Mouse (Mus musculus): ENCODE data around the gene Dkk2.

- no peak for TF ChIP-seq CTCF (IDR thresholded peaks at IDR 0.05; ENCODE audit: borderline replicate concordance, extremely low read depth, insufficient read depth, insufficient read length)
- TF ChIP-seq POLR2A (IDR thresholded peaks at IDR 0.05; ENCODE audit: borderline replicate concordance, extremely low read depth, insufficient read depth, insufficient read length, poor library complexity, severe bottlenecking): no peak
Measured at GRCm38 (mm10) chr3:132227622-132228021, 142.5 kb downstream of the Dkk2 start.

Data from brain, embryonic 14.5 days (tissue).